Mouse (Mus musculus): ENCODE results near the gene Bbip1. TPM values are rescaled to one million over a fixed set of nuclear protein-coding genes. Genes with fewer than 3 reads are reported as not detected.

Gene Bbip1
- polyA plus RNA-seq, 1 experiment from 2014 or later = 75.7 TPM

- Histone ChIP-seq H3K27me3 (replicated peaks; ENCODE audit: control insufficient read depth, insufficient read depth, low read length) (no peaks in the 10 kb centered on the region), H3K4me3 (ENCODE audit: low read depth, low read length) (peak overlapping the region; percentile 82), H3K9me3 (ENCODE audit: control insufficient read depth) (no peaks in the 10 kb centered on the region), H3K36me3 (ENCODE audit: control insufficient read depth, insufficient read depth) (no peaks in the 10 kb centered on the region), H3K4me2 (replicated peaks; ENCODE audit: low read depth) (peak overlapping the region; percentile 82), H3K9ac (ENCODE audit: low read depth, low read length) (peak overlapping the region; percentile 95), H3K4me1 (replicated peaks; ENCODE audit: control insufficient read depth, insufficient read depth, low read length) (0 out of 2 replicates have a peak, but pooled peaks cover 7% of the 10 kb centered on the region), H3K27ac (ENCODE audit: low read depth, low read length) (peak overlapping the region; percentile 93)
- under 1% methylated on average over 51 of the region's 61 CpGs for WGBS
- TF ChIP-seq CTCF (IDR thresholded peaks at IDR 0.05; ENCODE audit: low read depth) = no peak
- peak; percentile 98 for ATAC-seq
These were observed 41.5 kb downstream of the Bbip1 start for GRCm38 (mm10) chr19:53902739-53903487.

- Histone ChIP-seq H3K4me1 (replicated peaks; ENCODE audit: control insufficient read depth, insufficient read depth, low read length) (0 out of 2 replicates have a peak, but pooled peaks cover 7% of the 10 kb centered on the region), H3K9ac (ENCODE audit: low read depth, low read length) (peak overlapping the region; percentile 95), H3K4me3 (ENCODE audit: low read depth, low read length) (peak overlapping the region; percentile 82), H3K27ac (ENCODE audit: low read depth, low read length) (peak overlapping the region; percentile 93), H3K4me2 (replicated peaks; ENCODE audit: low read depth) (peak overlapping the region; percentile 82), H3K27me3 (replicated peaks; ENCODE audit: control insufficient read depth, insufficient read depth, low read length) (no peaks in the 10 kb centered on the region), H3K9me3 (ENCODE audit: control insufficient read depth) (no peaks in the 10 kb centered on the region), H3K36me3 (ENCODE audit: control insufficient read depth, insufficient read depth) (no peaks in the 10 kb centered on the region)
- TF ChIP-seq CTCF (IDR thresholded peaks at IDR 0.05; ENCODE audit: low read depth) = no peak
- ATAC-seq = no peak
- 39% methylated on average over 15 of the region's 15 CpGs for WGBS
These were observed 42.3 kb downstream of the Bbip1 start for GRCm38 (mm10) chr19:53901931-53902738.

GRCm38 (mm10) chr19:53899941-53900610 is 44.4 kb downstream of the Bbip1 start:
- WGBS = 81% methylated on average over 14 of the region's 14 CpGs
- Histone ChIP-seq H3K9me3 (ENCODE audit: control insufficient read depth) (no peaks in the 10 kb centered on the region), H3K27me3 (replicated peaks; ENCODE audit: control insufficient read depth, insufficient read depth, low read length) (no peaks in the 10 kb centered on the region), H3K4me1 (replicated peaks; ENCODE audit: control insufficient read depth, insufficient read depth, low read length) (0 out of 2 replicates have a peak, but pooled peaks cover 10% of the 10 kb centered on the region), H3K4me3 (ENCODE audit: low read depth, low read length) (no peak overlapping the region), H3K27ac (ENCODE audit: low read depth, low read length) (no peak overlapping the region), H3K36me3 (ENCODE audit: control insufficient read depth, insufficient read depth) (no peaks in the 10 kb centered on the region), H3K9ac (ENCODE audit: low read depth, low read length) (no peak overlapping the region), H3K4me2 (replicated peaks; ENCODE audit: low read depth) (no peak overlapping the region)
- ATAC-seq = no peak
- no peak for TF ChIP-seq CTCF (IDR thresholded peaks at IDR 0.05; ENCODE audit: low read depth)

GRCm38 (mm10) chr19:53898970-53899900 is 45.2 kb downstream of the Bbip1 start:
- Histone ChIP-seq H3K4me3 (ENCODE audit: low read depth, low read length) (no peak overlapping the region), H3K9me3 (ENCODE audit: control insufficient read depth) (no peaks in the 10 kb centered on the region), H3K9ac (ENCODE audit: low read depth, low read length) (no peak overlapping the region), H3K27ac (ENCODE audit: low read depth, low read length) (no peak overlapping the region), H3K36me3 (ENCODE audit: control insufficient read depth, insufficient read depth) (no peaks in the 10 kb centered on the region), H3K4me1 (replicated peaks; ENCODE audit: control insufficient read depth, insufficient read depth, low read length) (peaks cover 18% of the 10 kb centered on the region), H3K4me2 (replicated peaks; ENCODE audit: low read depth) (no peak overlapping the region), H3K27me3 (replicated peaks; ENCODE audit: control insufficient read depth, insufficient read depth, low read length) (no peaks in the 10 kb centered on the region)
- no peak for ATAC-seq
- no peak for TF ChIP-seq CTCF (IDR thresholded peaks at IDR 0.05; ENCODE audit: low read depth)
- WGBS = 86% methylated on average over 25 of the region's 25 CpGs

- Histone ChIP-seq H3K9me3 (ENCODE audit: control insufficient read depth) (no peaks in the 10 kb centered on the region), H3K9ac (ENCODE audit: low read depth, low read length) (no peak overlapping the region), H3K4me1 (replicated peaks; ENCODE audit: control insufficient read depth, insufficient read depth, low read length) (peaks cover 25% of the 10 kb centered on the region), H3K4me2 (replicated peaks; ENCODE audit: low read depth) (no peak overlapping the region), H3K4me3 (ENCODE audit: low read depth, low read length) (no peak overlapping the region), H3K27me3 (replicated peaks; ENCODE audit: control insufficient read depth, insufficient read depth, low read length) (no peaks in the 10 kb centered on the region), H3K36me3 (ENCODE audit: control insufficient read depth, insufficient read depth) (no peaks in the 10 kb centered on the region), H3K27ac (ENCODE audit: low read depth, low read length) (no peak overlapping the region)
- ATAC-seq = no peak
- TF ChIP-seq CTCF (IDR thresholded peaks at IDR 0.05; ENCODE audit: low read depth) = no peak
- 87% methylated on average over 4 of the region's 4 CpGs for WGBS
These were observed 45.9 kb downstream of the Bbip1 start for GRCm38 (mm10) chr19:53898498-53898897.

Data from intestine, postnatal 0 days (tissue).